Mouse (Mus musculus): Measurements from ENCODE around the gene Dhrs7b.
"Not testable (repeated sequence)": the region's sequence is repeated elsewhere in the genome, so short reads cannot be mapped to it uniquely, and the experiment has no call there.

Dhrs7b gene

DNA sequence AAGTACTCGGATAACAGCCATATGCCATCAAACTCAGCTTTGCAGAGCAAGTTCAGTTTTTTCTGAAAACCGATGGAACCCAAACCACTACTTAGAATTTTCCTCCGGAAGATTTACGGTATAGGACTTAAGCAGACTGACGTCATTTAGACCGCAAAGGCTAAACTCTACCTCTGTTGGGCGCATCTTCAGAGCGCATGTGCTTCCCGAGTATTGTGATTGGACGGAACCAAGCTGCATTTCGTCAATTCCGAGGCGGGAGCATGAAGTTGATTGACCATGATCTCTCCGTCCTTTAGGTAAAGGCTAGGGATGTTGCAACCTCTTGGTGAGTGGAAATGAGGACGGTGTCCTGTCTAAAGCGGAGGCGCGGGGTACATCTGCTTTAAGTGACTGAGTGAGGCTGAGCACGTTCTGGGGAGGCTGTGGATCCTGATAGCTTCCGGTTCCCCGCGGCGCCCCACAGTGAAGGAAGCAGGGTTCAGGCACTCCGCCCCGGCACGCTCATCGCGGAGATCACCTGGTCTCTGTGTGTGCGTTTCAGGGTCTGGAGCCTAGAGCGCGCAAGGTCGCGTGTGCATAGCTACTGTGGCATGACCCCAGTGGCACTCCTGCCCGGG is at the start of gene Dhrs7b:
TSS of gene Dhrs7b (plus strand) at position 199 of the 620 bp plus-strand sequence.
- DNase-seq, result peak; percentile 90

DNA sequence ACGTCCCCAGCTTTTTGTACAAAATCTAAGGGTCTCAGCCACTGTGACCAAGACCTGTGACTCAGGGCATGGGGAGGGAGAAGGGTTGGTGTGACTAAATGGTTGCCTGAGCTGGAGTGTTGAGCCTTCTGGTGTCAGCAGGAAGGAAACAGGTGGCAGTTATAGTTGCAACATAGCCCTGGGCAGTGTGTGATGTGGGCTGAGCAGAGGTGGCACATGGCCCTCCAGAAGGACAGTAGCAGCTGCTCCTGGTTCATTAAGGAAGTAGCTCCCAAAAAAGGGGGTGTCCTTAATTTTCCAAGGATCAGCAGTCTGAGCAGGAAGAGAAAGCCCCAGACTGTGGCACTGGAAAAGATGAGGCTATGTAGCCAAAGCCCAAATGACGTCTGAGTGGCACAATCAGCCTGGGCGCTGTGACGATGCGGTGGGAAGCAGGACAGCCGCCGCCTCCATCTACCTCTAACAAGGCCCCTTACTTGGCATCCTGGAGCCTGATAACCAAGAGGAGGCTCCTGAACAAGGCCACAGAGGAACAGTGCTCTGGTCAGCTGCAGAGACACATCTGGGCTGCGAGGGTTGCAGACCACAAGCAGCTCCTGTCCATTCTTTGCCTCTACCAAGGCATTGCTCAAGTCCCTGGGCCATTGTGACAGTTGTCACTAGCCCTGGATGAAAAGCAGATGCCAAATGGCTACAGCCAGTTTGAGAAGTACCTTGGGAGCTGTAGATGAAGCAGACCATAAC is 46.1 kb upstream of the Dhrs7b start:
- DNase-seq, result no peak

DNA sequence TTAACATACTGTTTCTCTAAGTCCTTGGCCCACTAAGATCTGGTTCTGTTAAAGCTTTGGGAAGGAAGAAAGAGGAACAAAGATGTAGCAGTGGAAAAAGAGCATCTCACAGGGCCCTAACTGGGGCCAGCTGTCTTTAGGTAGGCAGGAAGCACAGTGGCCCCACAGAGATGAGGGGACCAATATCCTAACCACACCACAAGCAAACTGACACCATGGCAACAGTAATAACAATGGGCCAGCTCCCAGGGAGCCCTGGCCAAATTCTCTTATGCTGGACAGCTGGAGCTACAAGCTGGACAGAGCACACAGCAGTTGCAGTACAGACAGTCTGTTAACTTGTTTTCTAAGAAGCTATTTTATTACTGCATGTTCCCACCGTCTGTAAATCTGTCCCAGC is 42.8 kb upstream of the Dhrs7b start:
- DNase-seq, result no peak

DNA sequence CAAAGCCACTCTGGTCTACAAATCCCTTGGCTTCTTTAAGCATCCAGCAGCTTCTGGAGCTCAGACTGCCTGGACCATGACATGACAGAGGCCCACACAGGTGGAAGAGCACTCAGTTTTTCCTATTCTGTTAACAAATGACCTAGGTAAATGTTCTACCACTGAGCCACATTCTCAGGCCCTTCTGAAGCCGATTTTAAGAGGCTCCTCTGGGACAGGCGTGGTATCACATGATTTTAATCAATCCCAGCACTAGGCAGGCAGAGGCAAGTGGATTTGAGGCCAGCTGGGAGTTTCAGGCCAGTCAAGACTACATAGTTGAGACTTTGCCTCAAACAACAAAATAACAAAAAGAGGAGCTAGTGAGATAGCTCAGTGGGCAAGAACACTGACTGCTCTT is 40.0 kb upstream of the Dhrs7b start:
- DNase-seq, result no peak

DNA sequence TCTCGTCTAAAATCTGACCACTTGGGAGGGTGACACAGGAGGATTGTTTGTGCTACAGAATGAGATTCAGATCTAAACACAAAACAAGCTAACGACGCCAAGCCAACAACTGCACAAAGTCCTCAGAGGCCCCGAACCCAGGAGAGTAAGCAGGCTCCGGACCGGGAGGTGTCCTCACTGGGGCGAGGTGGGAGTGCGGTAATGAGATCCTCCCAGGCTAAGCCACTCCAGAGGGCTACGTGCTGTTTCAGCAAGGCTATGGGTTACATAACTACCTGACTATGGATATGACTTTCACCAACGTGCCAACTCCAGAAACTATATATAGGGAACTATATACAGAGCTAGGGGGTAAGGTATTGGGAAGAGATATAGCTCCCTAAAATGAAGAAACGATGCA is 34.1 kb upstream of the Dhrs7b start:
- no peak for DNase-seq

DNA sequence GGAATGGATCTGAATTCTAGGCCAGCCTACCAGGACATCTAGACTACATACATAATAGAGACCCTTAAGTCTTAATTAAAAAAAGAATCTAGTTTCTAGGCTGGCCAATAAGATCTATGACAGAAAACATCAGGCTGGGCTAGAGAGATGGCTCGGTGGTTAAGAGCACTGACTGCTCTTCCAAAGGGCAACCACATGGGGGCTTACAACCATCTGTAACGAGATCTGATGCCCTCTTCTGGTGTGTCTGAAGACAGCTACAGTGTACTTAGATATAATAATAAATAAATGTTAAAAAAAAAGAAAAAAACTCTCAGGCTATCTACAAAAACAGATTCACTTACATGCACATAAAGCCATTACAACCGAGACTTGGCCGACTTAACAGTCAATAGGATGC is 30.5 kb upstream of the Dhrs7b start:
- no peak for DNase-seq

DNA sequence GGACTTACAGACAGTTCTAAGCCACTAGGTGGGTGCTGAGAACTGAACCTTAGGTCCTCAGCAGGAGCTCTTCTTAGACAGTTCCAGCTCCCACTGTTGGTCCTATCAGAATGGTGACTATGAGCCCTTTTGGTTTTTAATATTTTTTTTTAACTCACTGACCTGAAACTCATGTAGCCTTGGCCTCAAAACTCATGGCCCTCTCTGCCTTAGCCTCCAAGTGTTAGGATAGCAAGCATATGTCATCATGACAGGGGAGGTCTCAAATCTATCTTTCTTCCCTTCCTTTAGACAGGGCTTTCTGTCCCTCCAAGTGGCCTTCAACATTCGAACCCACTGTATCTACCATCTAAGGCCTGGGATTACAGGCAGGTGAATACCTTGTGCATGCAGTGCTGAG is 29.5 kb upstream of the Dhrs7b start:
- DNase-seq, result no peak

DNA sequence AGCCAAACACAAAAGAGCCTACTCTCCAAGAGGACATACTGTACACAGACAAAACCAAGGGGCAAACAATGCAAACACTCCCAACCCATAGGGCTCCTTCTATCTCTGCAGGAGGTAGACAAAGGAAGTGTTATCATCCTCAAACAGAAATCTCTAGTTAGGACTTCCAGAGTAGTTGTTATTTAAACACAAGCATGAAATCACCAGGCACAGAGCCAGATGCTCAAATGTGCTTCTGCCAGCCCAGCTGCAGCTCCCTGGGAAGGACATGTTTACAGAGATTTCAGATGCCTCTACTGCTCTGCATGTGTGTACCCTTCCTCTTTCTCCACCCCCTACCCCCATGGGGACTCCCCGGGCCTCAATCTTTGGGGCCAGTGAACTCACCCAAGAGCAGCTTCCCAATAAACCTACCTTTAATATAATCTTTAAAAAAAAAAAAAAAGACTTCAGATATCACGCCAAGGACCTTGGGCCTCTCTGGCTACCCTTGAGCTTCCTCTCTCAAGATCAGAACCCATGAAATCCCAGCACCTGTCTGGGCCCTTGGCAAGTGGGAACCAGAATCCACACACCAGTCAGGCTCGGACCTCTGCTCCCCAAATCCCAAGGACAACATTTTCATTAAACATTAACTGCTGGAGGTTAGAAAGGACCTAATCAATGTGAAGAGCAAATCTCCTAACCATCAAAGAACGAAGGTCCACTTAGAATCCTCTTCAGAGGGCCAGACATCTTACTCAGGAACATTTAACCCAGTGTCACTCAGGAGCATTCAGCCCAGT is 22.0 kb upstream of the Dhrs7b start:
- peak; percentile 69 for DNase-seq

DNA sequence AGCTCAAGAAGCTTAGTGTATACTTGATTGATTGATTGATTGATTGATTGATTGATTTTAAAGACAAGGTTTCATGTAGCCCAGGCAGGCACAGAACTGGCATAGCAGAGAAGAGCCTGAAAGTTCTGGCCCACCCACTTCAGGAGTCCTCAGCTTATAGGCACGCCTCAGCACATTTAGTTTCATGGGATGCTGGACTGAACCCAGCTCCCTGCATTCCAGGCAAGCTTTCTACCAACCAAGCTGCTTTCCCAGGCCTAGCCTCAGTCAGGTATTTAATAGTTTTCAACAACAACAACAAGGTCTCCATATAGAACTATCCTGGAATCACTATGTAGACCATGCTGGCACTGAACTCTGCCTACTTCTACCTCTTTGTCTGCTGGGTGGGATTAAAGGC is 20.9 kb upstream of the Dhrs7b start:
- peak; percentile 67 for DNase-seq

DNA sequence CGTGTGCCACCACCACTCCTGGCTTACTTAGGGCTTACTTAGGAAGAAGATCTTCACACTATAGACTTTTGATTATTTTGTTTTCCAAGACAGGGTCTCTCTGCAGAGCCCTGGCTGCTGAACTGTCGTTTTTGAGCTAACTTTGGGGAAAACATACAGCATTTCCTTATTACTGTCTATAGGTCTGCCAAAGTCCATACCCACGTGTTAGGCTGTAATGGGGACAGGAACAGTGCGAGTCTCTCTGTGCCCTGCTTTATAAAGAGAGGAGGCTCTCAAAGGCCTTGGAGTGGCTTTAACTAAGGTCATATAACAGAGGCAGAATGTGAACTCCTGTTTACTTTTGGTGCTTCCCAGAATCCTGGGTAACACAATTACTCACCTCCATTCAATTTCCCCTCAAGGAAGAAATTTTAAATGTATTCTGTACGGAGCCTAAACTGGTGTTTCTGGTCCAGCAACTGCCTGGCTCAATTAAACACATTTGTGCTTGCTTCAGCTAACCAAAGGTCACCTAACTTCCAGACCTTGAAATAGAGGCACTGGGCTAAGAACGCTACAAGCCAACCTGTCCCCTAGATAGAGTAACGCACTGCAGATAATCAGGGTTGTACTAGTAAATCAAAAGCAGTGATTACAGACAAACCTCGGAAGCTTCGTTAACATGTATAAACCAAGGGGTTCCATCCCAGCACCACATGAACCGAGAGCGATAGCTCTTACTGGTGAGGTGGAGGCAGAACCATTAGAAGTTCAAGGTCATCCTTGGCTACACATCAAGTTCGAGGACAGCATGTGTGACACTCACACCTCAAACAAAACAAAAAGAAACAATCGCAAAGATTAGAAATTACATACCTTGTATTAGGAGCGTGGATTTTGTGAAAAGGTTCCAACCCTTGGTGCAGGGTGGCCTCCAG is 20.1 kb upstream of the Dhrs7b start:
- peak; percentile 83 for DNase-seq

DNA sequence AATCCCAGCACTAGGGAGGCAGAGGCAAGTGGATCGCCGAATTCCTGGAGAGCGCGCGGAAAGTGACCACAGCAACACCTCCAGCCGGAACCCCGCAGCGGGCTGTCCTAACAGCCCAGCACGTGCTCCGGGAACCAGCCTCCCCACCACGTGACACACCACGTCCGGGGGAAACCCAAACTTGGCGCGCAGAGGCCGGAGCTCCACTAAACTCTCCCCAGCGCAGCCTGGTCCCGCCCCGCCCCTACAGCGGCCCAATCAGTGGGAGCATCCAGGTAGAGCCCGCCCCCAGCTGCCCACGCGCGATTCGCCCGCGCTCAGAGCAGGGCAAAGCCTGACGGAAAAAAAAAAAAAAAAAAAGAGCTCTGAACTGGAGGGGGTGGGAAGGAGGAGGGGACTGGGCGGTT is 19.4 kb upstream of the Dhrs7b start:
- DNase-seq, result peak; percentile 98

DNA sequence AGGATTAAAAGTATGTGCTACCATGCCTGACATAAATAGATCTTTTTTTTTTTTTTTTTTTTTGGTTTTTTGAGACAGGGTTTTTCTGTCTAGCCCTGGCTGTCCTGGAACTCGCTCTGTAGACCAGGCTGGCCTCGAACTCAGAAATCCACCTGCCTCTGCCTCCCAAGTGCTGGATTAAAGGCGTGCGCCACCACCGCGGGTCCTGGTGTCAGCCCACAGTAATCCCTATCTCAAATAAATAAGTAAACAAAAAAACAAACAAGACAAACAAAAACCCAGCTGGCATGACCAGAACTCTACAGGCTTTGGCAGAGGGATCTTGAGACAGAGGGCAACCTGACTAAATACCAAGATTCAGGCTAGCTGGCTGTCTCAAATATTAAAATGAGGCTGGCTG is 18.8 kb upstream of the Dhrs7b start, which contains the start of gene Shmt1:
TSS of gene Shmt1 (minus strand) at position 101 of the 400 bp plus-strand sequence.
- not testable (repeated sequence) for DNase-seq

DNA sequence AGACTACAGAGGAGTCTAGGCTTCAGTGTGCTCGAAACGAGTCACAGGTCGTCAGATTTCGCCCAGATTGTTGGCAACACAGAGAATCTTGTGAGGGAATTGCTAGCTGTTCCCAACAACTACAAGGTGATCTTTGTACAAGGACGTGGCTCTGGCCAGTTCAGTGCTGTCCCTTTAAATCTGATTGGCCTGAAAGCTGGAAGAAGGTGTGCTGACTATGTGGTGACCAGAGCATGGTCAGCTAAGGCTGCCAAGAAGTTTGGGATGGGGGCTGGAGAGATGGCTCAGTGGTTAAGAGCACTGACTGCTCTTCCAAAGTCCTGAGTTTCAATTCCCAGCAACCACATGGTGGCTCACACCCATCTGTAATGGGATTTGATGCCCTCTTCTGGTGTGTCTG is 14.0 kb upstream of the Dhrs7b start:
- peak; percentile 36 for DNase-seq

DNA sequence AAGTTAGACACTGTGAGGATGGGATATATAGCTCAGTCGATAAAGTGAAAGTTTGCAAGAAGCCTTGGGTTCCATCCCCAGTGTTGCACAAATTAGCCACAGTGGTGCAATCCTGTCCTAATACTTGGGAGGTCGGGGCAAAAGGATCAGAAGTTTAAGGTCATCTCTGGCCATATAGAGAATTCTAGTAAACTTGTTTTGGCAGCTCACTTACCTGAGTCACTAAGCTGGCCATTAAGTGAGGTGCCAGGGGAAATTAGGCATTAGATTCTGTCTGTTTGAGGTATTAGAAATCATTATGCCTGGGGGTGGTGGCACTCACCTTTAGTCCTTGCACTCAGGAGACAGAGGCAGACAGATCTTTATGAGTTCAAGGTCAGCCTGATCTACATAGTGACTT is 6.7 kb upstream of the Dhrs7b start:
- DNase-seq, result no peak

DNA sequence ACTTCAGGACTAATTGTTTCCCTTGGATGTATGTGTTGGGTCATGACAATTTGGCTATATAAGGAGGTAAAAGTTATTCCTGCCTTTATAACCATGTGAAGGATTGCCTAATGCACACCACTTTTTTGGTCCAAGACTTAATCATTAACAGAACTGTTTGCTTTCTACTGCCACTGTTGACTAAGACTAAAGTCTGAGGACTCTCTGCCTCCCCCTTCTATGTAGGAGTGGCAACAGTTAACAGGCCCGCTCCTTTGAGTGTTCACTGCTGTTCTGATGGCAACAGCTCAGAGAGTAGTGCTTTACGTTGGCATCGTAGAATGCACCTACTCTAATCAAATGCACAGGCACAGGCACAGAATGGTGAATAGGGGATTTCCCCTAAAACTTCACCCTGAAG is 5.2 kb upstream of the Dhrs7b start:
- DNase-seq, result peak; percentile 62

DNA sequence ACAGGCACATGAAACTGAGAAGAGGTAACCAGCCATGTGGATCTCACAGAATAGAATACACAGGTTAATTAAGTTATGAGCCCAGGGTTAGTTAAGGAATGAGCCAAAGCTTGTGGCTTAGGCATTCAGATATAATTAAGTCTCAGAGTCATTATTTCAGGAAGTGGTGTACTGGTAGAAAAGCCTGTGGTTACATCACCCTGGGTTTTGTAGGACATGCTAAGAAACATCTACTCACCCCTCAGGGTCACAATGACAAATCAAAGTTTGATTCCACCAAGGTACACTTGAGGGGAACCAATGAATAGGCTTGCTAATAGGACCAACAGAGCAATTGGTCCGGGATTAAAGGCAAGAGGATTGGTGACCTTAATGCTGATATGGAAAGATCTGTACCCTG is 3.7 kb upstream of the Dhrs7b start:
- no peak for DNase-seq

DNA sequence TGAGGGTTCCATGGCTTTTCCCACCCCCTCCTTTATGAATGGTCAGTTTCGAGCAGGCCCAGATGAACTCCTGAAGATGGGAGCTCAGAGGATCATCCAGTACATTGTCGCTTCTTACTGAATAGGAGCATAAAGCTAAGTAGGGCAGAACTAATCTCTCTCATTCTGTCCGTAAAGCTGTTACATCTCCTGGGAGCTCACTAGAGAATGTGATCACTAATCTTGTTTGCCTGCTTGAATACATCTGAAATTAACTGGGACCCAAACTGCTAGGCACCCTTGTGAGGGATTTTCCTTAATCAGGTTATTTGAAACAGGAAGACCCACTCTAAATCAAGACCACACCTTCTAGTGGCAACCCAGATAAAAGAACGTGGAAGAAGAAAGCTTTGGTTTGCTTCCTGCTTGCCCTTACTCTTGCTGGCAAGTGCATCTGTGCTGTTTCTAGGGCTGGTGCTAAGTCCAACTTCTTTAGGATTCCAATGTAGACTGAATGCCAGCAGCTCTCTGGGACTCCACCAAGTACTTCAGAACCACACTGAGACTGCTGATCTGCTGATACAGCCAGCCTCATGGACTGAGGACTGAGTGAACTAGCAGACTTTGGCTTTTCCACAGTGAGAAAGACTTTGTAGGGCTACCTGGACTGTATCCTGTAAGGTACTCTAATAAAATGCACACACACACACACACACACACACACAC is 3.0 kb upstream of the Dhrs7b start:
- DNase-seq, result peak; percentile 40

DNA sequence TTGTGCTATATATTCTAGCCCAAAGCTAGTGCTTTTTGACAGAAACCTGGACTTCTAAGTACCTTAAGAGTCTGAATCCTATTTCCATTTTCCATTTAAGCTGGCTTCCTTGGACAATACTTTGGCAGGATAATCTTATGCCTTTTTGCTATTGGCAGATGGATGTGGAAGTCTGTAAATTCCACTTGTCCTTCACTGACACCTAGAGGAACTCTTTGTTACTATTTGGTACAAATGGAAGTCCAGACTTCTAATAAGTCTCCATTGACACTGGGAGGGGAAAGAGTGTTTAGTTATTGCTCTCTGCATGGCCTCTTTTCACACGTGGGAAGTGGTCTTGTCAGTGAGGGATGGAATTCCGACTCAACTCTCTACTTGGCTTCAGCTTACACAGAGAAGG is 1.5 kb upstream of the Dhrs7b start:
- no peak for DNase-seq

DNA sequence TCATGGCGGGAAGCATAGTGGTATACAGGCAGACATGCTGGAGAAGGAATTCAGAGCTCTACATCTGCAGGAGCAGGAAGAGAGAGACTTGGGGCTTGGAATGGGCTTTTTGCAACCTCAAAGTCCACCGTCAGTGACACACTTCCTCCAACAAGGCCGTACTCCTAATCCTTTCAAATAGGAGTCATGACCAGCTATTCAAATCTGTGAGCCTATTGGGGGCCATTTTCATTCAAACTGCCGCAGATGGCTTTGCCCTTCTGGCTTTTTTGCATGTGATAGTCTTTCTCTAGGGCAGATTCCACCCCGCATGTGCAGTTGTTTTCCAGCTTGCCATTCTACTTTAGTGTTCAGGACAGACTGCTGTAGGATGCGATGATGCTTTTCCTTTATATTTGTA is 6.5 kb downstream of the Dhrs7b start:
- no peak for DNase-seq

DNA sequence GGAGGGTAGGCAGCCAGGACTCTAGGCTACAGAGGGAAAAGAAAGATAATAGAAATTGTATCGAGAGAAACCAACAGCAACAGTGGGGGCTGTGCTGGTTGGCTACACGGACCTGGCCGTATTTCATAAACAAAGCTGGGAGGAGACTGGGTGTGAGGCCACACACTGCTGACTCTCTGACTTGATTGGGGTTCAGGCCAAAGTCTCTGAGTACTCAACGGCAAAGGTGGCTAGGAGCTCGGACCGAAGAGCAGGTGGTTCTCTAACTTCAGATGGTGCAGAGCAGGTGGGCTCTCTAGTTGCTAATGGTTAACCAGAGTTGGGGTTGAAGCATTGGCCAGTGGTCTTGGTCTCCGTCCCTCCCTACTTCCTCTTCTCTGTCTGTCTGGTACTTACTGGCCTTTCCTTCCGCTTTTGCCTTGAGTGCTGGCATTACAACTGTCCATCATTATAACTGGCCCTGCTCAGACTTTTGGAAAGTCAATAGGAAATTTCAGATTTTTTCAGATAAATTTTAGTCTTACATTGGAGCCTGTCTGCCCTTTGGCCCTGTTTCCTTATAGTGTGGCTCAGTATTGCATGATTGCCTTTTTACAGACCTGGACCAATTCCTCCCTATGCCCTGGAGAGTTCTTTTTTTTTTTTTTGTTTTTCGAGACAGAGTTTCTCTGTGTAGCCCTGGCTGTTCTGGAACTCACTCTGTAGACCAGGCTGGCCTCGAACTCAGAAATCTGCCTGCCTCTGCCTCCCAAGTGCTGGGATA is 7.4 kb downstream of the Dhrs7b start:
- no peak for DNase-seq

DNA sequence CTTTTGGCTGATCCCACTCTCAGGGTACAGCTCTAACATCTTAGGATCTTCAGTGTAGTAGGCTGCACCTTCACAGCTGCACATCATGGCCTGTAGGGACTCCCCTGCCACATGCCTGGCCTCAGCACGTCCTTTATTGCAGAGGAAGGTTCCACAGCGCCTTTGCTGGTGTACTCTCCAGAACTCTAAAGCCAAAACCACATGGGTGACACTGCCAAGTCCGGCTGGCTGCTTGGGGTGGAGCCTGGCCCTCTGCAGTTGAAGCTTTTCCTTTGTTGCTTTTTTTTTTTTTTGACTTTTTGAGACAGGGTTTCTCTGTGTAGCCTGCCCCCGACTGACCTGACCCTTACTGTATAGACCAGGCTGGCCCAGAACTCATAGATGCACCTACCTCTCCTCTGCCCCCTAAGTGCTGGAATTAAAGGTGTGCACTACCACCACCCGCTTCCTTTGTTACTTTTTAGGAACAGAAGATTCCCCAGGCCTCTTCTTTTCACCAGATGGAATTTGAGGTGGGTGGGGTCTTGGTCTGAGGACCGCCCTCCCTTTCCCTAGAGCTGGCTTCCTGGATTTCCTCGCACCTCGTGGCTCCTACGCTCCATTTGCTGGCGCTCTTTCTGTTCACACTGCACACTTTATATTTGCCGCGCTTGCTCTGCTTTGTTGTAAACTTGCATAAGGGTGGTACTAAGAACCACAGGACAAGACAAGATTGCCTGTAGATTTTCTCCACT is 11.2 kb downstream of the Dhrs7b start:
- DNase-seq, result no peak

Measured in kidney, adult 11 months (tissue).